Mouse (Mus musculus): ENCODE data around the gene Eif4e3.

- TF ChIP-seq CTCF (IDR thresholded peaks at IDR 0.05; ENCODE audit: extremely low read depth, insufficient read length, insufficient replicate concordance, low read depth, low read length) (no peak), POLR2A (IDR thresholded peaks at IDR 0.05; ENCODE audit: low read depth, low read length) (no peak)
Observed at GRCm38 (mm10) chr6:99678108-99678507, 11.5 kb upstream of the Eif4e3 start.

All from small intestine, adult 2 months (tissue).